Mouse (Mus musculus): Measurements from ENCODE around the gene Atxn7l1. TPM values are rescaled to one million over a fixed set of nuclear protein-coding genes. Genes with fewer than 3 reads are reported as not detected.
A peak's percentile ranks its signal among the peaks of the same experiment; 100 is the strongest.

Gene Atxn7l1
- polyA plus RNA-seq, 2 experiments from 2014 or later: 75.6 to 87.7 TPM

- no peak for ATAC-seq
Measured at GRCm38 (mm10) chr12:33332796-33333195, 185.3 kb downstream of the Atxn7l1 start.

GRCm38 (mm10) chr12:33333914-33334313 lies 186.4 kb downstream of the Atxn7l1 start:
- peak; percentile 93 for ATAC-seq

- ATAC-seq: no peak
Measured at GRCm38 (mm10) chr12:33334511-33334910, 187.0 kb downstream of the Atxn7l1 start.

- ATAC-seq: no peak
Measured at GRCm38 (mm10) chr12:33334951-33335350, 187.5 kb downstream of the Atxn7l1 start.

- no peak for ATAC-seq
Measured at GRCm38 (mm10) chr12:33335410-33335809, 187.9 kb downstream of the Atxn7l1 start.

GRCm38 (mm10) chr12:33336561-33337125 lies 189.2 kb downstream of the Atxn7l1 start:
- ATAC-seq: no peak

GRCm38 (mm10) chr12:33337289-33337688 lies 189.8 kb downstream of the Atxn7l1 start:
- ATAC-seq: no peak

- ATAC-seq: no peak
Measured at GRCm38 (mm10) chr12:33338170-33338569, 190.7 kb downstream of the Atxn7l1 start.

- ATAC-seq: no peak
Measured at GRCm38 (mm10) chr12:33339822-33340221, 192.3 kb downstream of the Atxn7l1 start.

GRCm38 (mm10) chr12:33340698-33341097 lies 193.2 kb downstream of the Atxn7l1 start:
- ATAC-seq: no peak

GRCm38 (mm10) chr12:33341351-33341892 lies 193.9 kb downstream of the Atxn7l1 start:
- no peak for ATAC-seq

- no peak for ATAC-seq
Measured at GRCm38 (mm10) chr12:33344970-33345772, 197.7 kb downstream of the Atxn7l1 start.

- ATAC-seq: no peak
Measured at GRCm38 (mm10) chr12:33345773-33346435, 198.4 kb downstream of the Atxn7l1 start.

- no peak for ATAC-seq
Measured at GRCm38 (mm10) chr12:33352671-33353070, 205.2 kb downstream of the Atxn7l1 start.

GRCm38 (mm10) chr12:33358345-33358744 lies 210.9 kb downstream of the Atxn7l1 start:
- ATAC-seq: no peak

- ATAC-seq: no peak
Measured at GRCm38 (mm10) chr12:33359209-33359608, 211.7 kb downstream of the Atxn7l1 start.

- ATAC-seq: no peak
Measured at GRCm38 (mm10) chr12:33359878-33360482, 212.5 kb downstream of the Atxn7l1 start.

GRCm38 (mm10) chr12:33360729-33361128 lies 213.2 kb downstream of the Atxn7l1 start:
- ATAC-seq: no peak

GRCm38 (mm10) chr12:33364511-33364910 lies 217.0 kb downstream of the Atxn7l1 start:
- no peak for ATAC-seq

GRCm38 (mm10) chr12:33365133-33365532 lies 217.6 kb downstream of the Atxn7l1 start:
- ATAC-seq: no peak

GRCm38 (mm10) chr12:33369555-33369954 lies 222.1 kb downstream of the Atxn7l1 start:
- no peak for ATAC-seq

GRCm38 (mm10) chr12:33379624-33380445 lies 232.3 kb downstream of the Atxn7l1 start:
- ATAC-seq: peak; percentile 90

Measured in CD4-positive, CD25-positive, alpha-beta regulatory T cell, adult 4 months (primary cell).